Mouse (Mus musculus): ENCODE measurements around the gene Zfp94. TPM values are rescaled to one million over a fixed set of nuclear protein-coding genes. Genes with fewer than 3 reads are reported as not detected.

Gene Zfp94
- polyA plus RNA-seq, 1 experiment from 2014 or later = 5.6 TPM

GRCm38 (mm10) chr7:24343701-24344272, 27.3 kb upstream of the Zfp94 start:
- Histone ChIP-seq H3K4me3 (no peak overlapping the region), H3K4me1 (replicated peaks) (no peaks in the 10 kb centered on the region), H3K27me3 (replicated peaks) (peaks cover 3% of the 10 kb centered on the region), H3K9ac (no peak overlapping the region), H3K36me3 (no peaks in the 10 kb centered on the region), H3K27ac (ENCODE audit: poor library complexity, severe bottlenecking) (no peak overlapping the region), H3K9me3 (replicated peaks) (peaks cover 5% of the 10 kb centered on the region; the same call in 1 of the 2 replicates), H3K4me2 (no peak overlapping the region)
- ATAC-seq (ENCODE audit: insufficient number of reproducible peaks, low FRiP score) = no peak
- 68% methylated on average over 7 of the region's 7 CpGs for WGBS

GRCm38 (mm10) chr7:24338241-24338640, 21.8 kb upstream of the Zfp94 start:
- H3K27ac ChIP-seq (ENCODE audit: poor library complexity, severe bottlenecking) = no peak overlapping the region
- H3K9me3 ChIP-seq (replicated peaks) = peaks cover 10% of the 10 kb centered on the region
- no peak overlapping the region for H3K4me2 ChIP-seq
- H3K9ac ChIP-seq = no peak overlapping the region
- no peak for ATAC-seq (ENCODE audit: insufficient number of reproducible peaks, low FRiP score)
- H3K27me3 ChIP-seq (replicated peaks) = peaks cover 24% of the 10 kb centered on the region
- 41% methylated on average over 2 of the region's 2 CpGs for WGBS
- H3K36me3 ChIP-seq = no peaks in the 10 kb centered on the region
- H3K4me3 ChIP-seq = no peak overlapping the region
- H3K4me1 ChIP-seq (replicated peaks) = no peaks in the 10 kb centered on the region

GRCm38 (mm10) chr7:24335699-24336309, 19.3 kb upstream of the Zfp94 start:
- 12% methylated on average over 5 of the region's 5 CpGs for WGBS
- Histone ChIP-seq H3K4me3 (no peak overlapping the region), H3K9me3 (replicated peaks) (peaks cover 16% of the 10 kb centered on the region), H3K9ac (no peak overlapping the region), H3K27me3 (replicated peaks) (peaks cover 32% of the 10 kb centered on the region), H3K4me2 (no peak overlapping the region), H3K27ac (ENCODE audit: poor library complexity, severe bottlenecking) (no peak overlapping the region), H3K36me3 (no peaks in the 10 kb centered on the region), H3K4me1 (replicated peaks) (no peaks in the 10 kb centered on the region)
- ATAC-seq (ENCODE audit: insufficient number of reproducible peaks, low FRiP score) = peak; percentile 36; the same call in 1 of the 2 replicates

- H3K9ac ChIP-seq = no peak within 1 kb of the TSS
- H3K36me3 ChIP-seq = no peaks in the 10 kb centered on the region
- H3K9me3 ChIP-seq (replicated peaks) = peaks cover 11% of the 10 kb centered on the region
- WGBS = 31% methylated on average over 49 of the region's 49 CpGs
- no peak within 1 kb of the TSS for H3K27ac ChIP-seq (ENCODE audit: poor library complexity, severe bottlenecking)
- no peaks in the 10 kb centered on the region for H3K4me1 ChIP-seq (replicated peaks)
- peak within 1 kb of the TSS; percentile 51 for H3K4me2 ChIP-seq
- no peak for ATAC-seq (ENCODE audit: insufficient number of reproducible peaks, low FRiP score)
- peak within 1 kb of the TSS; percentile 24 for H3K4me3 ChIP-seq
- peaks cover 32% of the 10 kb centered on the region for H3K27me3 ChIP-seq (replicated peaks)
Measured at GRCm38 (mm10) chr7:24333304-24333986, 17.0 kb upstream of the Zfp94 start, which contains the start of gene Tescl. Gene Tescl, minus strand, starts transcription at chr7:24333936.

GRCm38 (mm10) chr7:24327281-24327975, 11.0 kb upstream of the Zfp94 start:
- no peaks in the 10 kb centered on the region for H3K4me1 ChIP-seq (replicated peaks)
- peaks cover 6% of the 10 kb centered on the region for H3K27me3 ChIP-seq (replicated peaks)
- H3K36me3 ChIP-seq = no peaks in the 10 kb centered on the region
- no peak overlapping the region for H3K27ac ChIP-seq (ENCODE audit: poor library complexity, severe bottlenecking)
- no peak overlapping the region for H3K4me3 ChIP-seq
- H3K4me2 ChIP-seq = no peak overlapping the region
- WGBS = 73% methylated on average over 14 of the region's 14 CpGs
- no peak for ATAC-seq (ENCODE audit: insufficient number of reproducible peaks, low FRiP score)
- peaks cover 15% of the 10 kb centered on the region for H3K9me3 ChIP-seq (replicated peaks)
- H3K9ac ChIP-seq = no peak overlapping the region

- no peak overlapping the region for H3K27ac ChIP-seq (ENCODE audit: poor library complexity, severe bottlenecking)
- H3K9ac ChIP-seq = no peak overlapping the region; the same call in 1 of the 2 replicates
- peak overlapping the region; percentile 69 for H3K4me2 ChIP-seq
- H3K4me3 ChIP-seq = peak overlapping the region; percentile 43
- no peak for ATAC-seq (ENCODE audit: insufficient number of reproducible peaks, low FRiP score)
- no peaks in the 10 kb centered on the region for H3K36me3 ChIP-seq
- 49% methylated on average over 20 of the region's 20 CpGs for WGBS
- H3K4me1 ChIP-seq (replicated peaks) = no peaks in the 10 kb centered on the region
- H3K27me3 ChIP-seq (replicated peaks) = peaks cover 6% of the 10 kb centered on the region
- H3K9me3 ChIP-seq (replicated peaks) = peaks cover 17% of the 10 kb centered on the region
Measured at GRCm38 (mm10) chr7:24326273-24327135, 10.0 kb upstream of the Zfp94 start.

GRCm38 (mm10) chr7:24325675-24326128, 9.2 kb upstream of the Zfp94 start:
- Histone ChIP-seq H3K27ac (ENCODE audit: poor library complexity, severe bottlenecking) (no peak overlapping the region), H3K4me1 (replicated peaks) (no peaks in the 10 kb centered on the region), H3K4me2 (peak overlapping the region; percentile 69), H3K9ac (peak overlapping the region; percentile 44; the same call in 1 of the 2 replicates), H3K4me3 (peak overlapping the region; percentile 43), H3K27me3 (replicated peaks) (peaks cover 6% of the 10 kb centered on the region), H3K36me3 (no peaks in the 10 kb centered on the region), H3K9me3 (replicated peaks) (peaks cover 17% of the 10 kb centered on the region)
- no peak for ATAC-seq (ENCODE audit: insufficient number of reproducible peaks, low FRiP score)
- WGBS = 5% methylated on average over 13 of the region's 13 CpGs

GRCm38 (mm10) chr7:24325197-24325596, 8.7 kb upstream of the Zfp94 start:
- Histone ChIP-seq H3K4me3 (no peak overlapping the region), H3K4me2 (peak overlapping the region; percentile 69; the same call in 1 of the 2 replicates), H3K27me3 (replicated peaks) (peaks cover 6% of the 10 kb centered on the region), H3K27ac (ENCODE audit: poor library complexity, severe bottlenecking) (no peak overlapping the region), H3K9me3 (replicated peaks) (peaks cover 17% of the 10 kb centered on the region), H3K9ac (no peak overlapping the region), H3K36me3 (no peaks in the 10 kb centered on the region), H3K4me1 (replicated peaks) (no peaks in the 10 kb centered on the region)
- 83% methylated on average over 6 of the region's 6 CpGs for WGBS
- ATAC-seq (ENCODE audit: insufficient number of reproducible peaks, low FRiP score) = no peak

GRCm38 (mm10) chr7:24322593-24322992, 6.1 kb upstream of the Zfp94 start:
- H3K4me1 ChIP-seq (replicated peaks) = no peaks in the 10 kb centered on the region
- peaks cover 6% of the 10 kb centered on the region for H3K27me3 ChIP-seq (replicated peaks)
- ATAC-seq (ENCODE audit: insufficient number of reproducible peaks, low FRiP score) = no peak
- H3K4me3 ChIP-seq = no peak overlapping the region
- no peak overlapping the region for H3K4me2 ChIP-seq
- H3K27ac ChIP-seq (ENCODE audit: poor library complexity, severe bottlenecking) = no peak overlapping the region
- H3K36me3 ChIP-seq = no peaks in the 10 kb centered on the region
- WGBS = 68% methylated on average over 4 of the region's 4 CpGs
- peaks cover 17% of the 10 kb centered on the region for H3K9me3 ChIP-seq (replicated peaks)
- no peak overlapping the region for H3K9ac ChIP-seq

GRCm38 (mm10) chr7:24318942-24319341, 2.5 kb upstream of the Zfp94 start:
- Histone ChIP-seq H3K36me3 (no peaks in the 10 kb centered on the region), H3K9ac (no peak overlapping the region), H3K4me1 (replicated peaks) (peaks cover 6% of the 10 kb centered on the region; the same call in 1 of the 2 replicates), H3K4me2 (no peak overlapping the region), H3K4me3 (no peak overlapping the region), H3K27me3 (replicated peaks) (no peaks in the 10 kb centered on the region; the same call in 1 of the 2 replicates), H3K27ac (ENCODE audit: poor library complexity, severe bottlenecking) (no peak overlapping the region), H3K9me3 (replicated peaks) (peaks cover 7% of the 10 kb centered on the region)
- WGBS = 64% methylated on average over 6 of the region's 6 CpGs
- no peak for ATAC-seq (ENCODE audit: insufficient number of reproducible peaks, low FRiP score)
